In genomic region chr8:108436336-108436735, GRCm38 (mm10) we compare ENCODE assay signal across 26 mouse cellular contexts.
DNase-seq lines count a peak whose midpoint lies in the region; ATAC-seq and TF ChIP-seq lines count a peak whose summit lies in the region.
"Had no signal": no experiment of that assay in that cellular context is flagged by ENCODE, and none has a peak within 500 bp of the region (broad histone marks: within the 10 kb centered on the region; RNA-seq: fewer than 3 reads in every experiment).

No protein-coding gene starts in this region.

- H3K9ac ChIP-seq in kidney, embryonic 14.5 days (ENCODE audit: low read depth, low read length) = no peak overlapping the region
- H3K9ac ChIP-seq in liver, adult 2 months (ENCODE audit: low read depth, low read length) = no peak overlapping the region
- H3K9ac ChIP-seq: forebrain, embryonic 13.5 days; heart, embryonic 15.5 days; neural tube, embryonic 15.5 days had no signal

- 61% methylated on average over 12 of the region's 12 CpGs for WGBS in kidney, embryonic 14.5 days
- WGBS in liver, adult 2 months = 37% methylated on average over 12 of the region's 12 CpGs

- H3K79me2 ChIP-seq in liver, adult 2 months (ENCODE audit: control insufficient read depth, insufficient read depth, low read length) = no peaks in the 10 kb centered on the region

- TF ChIP-seq POLR2A in liver, adult 2 months (IDR thresholded peaks at IDR 0.05; ENCODE audit: extremely low read depth, insufficient read depth, low read length) = no peak
- TF ChIP-seq POLR2A in brain, embryonic 14.5 days (IDR thresholded peaks at IDR 0.05; ENCODE audit: borderline replicate concordance, extremely low read depth, insufficient read depth, insufficient read length, poor library complexity, severe bottlenecking) = no peak

- H3K4me2 ChIP-seq in kidney, embryonic 14.5 days (replicated peaks; ENCODE audit: low read depth, low read length) = no peak overlapping the region
- H3K4me2 ChIP-seq: forebrain, embryonic 13.5 days; heart, embryonic 15.5 days; liver, embryonic 11.5 days; midbrain, embryonic 11.5 days; neural tube, embryonic 15.5 days had no signal

- no peak for TF ChIP-seq CTCF in liver, adult 2 months (IDR thresholded peaks at IDR 0.05; ENCODE audit: low read depth, low read length)
- TF ChIP-seq CTCF in brain, embryonic 14.5 days (IDR thresholded peaks at IDR 0.05; ENCODE audit: borderline replicate concordance, extremely low read depth, insufficient read depth, insufficient read length) = no peak

- no peaks in the 10 kb centered on the region for H3K27me3 ChIP-seq in kidney, embryonic 14.5 days (ENCODE audit: control insufficient read depth, insufficient read depth, low read length)
- peaks cover 17% of the 10 kb centered on the region for H3K27me3 ChIP-seq in liver, adult 2 months (ENCODE audit: control insufficient read depth, insufficient read depth, low read length)
- H3K27me3 ChIP-seq: heart, embryonic 15.5 days had no signal

- no peaks in the 10 kb centered on the region for H3K36me3 ChIP-seq in kidney, embryonic 14.5 days (ENCODE audit: control insufficient read depth, insufficient read depth, low read length)
- no peaks in the 10 kb centered on the region for H3K36me3 ChIP-seq in liver, adult 2 months (ENCODE audit: control insufficient read depth, insufficient read depth, low read length)
- H3K36me3 ChIP-seq: G1E; heart, embryonic 10.5 days; heart, embryonic 15.5 days; neural tube, embryonic 15.5 days had no signal

- ATAC-seq in kidney, embryonic 14.5 days (ENCODE audit: low FRiP score, low TSS enrichment) = no peak
- ATAC-seq: forebrain, embryonic 13.5 days; intestine, postnatal 0 days; Patski had no signal

- no peak overlapping the region for H3K27ac ChIP-seq in kidney, embryonic 14.5 days (ENCODE audit: low read depth, low read length)
- H3K27ac ChIP-seq in liver, adult 2 months (replicated peaks; ENCODE audit: insufficient read depth, low read depth, low read length) = no peak overlapping the region
- H3K27ac ChIP-seq: forebrain, embryonic 13.5 days; heart, embryonic 10.5 days; heart, embryonic 15.5 days; neural tube, embryonic 15.5 days had no signal

- no peak overlapping the region for H3K4me3 ChIP-seq in kidney, embryonic 14.5 days (ENCODE audit: low read length)
- H3K4me3 ChIP-seq in liver, adult 2 months (ENCODE audit: insufficient read depth, low read depth, low read length) = no peak overlapping the region
- H3K4me3 ChIP-seq: forebrain, embryonic 13.5 days; heart, embryonic 10.5 days; heart, embryonic 15.5 days; neural tube, embryonic 15.5 days had no signal

- peak; percentile 8 for DNase-seq in adrenal gland, adult 2 months
- DNase-seq in adrenal gland, postnatal 14 days = no peak
- peak; percentile 3 for DNase-seq in kidney, adult 11 months
- peak; percentile 38 for DNase-seq in liver, adult 2 months (ENCODE audit: extremely low read depth, low read depth, low spot score)
- DNase-seq in liver = no peak
- DNase-seq in brain, embryonic 14.5 days (ENCODE audit: low read depth) = peak; percentile 23
- DNase-seq in right cerebral cortex, postnatal 10 days (ENCODE audit: low spot score in 2 of 2) = no peak
- DNase-seq: cerebellum, adult 8-10 months; cerebellum, postnatal 25 days; gastrocnemius, postnatal 14 days; heart, postnatal 36 days; lung, postnatal 36 days; right cerebral cortex, adult 18-20 months; right cerebral cortex, postnatal 4 days; thymus, adult 2 months; thymus, postnatal 36 days had no signal

- no peaks in the 10 kb centered on the region for H3K9me3 ChIP-seq in kidney, embryonic 14.5 days (ENCODE audit: control insufficient read depth, low read length)
- H3K9me3 ChIP-seq: forebrain, embryonic 13.5 days; heart, embryonic 10.5 days; heart, embryonic 15.5 days; neural tube, embryonic 15.5 days had no signal

- no peaks in the 10 kb centered on the region for H3K4me1 ChIP-seq in kidney, embryonic 14.5 days (ENCODE audit: control insufficient read depth, insufficient read depth, low read length)
- no peaks in the 10 kb centered on the region for H3K4me1 ChIP-seq in liver, adult 2 months (ENCODE audit: control insufficient read depth, insufficient read depth, low read length)
- H3K4me1 ChIP-seq: heart, embryonic 15.5 days had no signal

Comparison
In these comparisons a context has a peak if more than half of its experiments do, and no peak if none do; other contexts are left out.
1. DNase-seq: peak in adrenal gland, adult 2 months (single experiment), kidney, adult 11 months (single experiment), liver, adult 2 months (single experiment) and brain, embryonic 14.5 days (single experiment); none in adrenal gland, postnatal 14 days (single experiment), liver (single experiment) and right cerebral cortex, postnatal 10 days (0 of 2).